Mouse (Mus musculus) skeletal muscle tissue, postnatal 0 days (tissue): ENCODE measurements around the gene Wipf2. TPM values are rescaled to one million over a fixed set of nuclear protein-coding genes. Genes with fewer than 3 reads are reported as not detected.

Experiments used
- polyA plus RNA-seq: library from polyadenylated mRNA; unstranded; fragments of >200 nt; fragmentation: Nextera tagmentation; extraction: Ambion mirVana; gene quantifications from 2 replicates; pipeline ENCODE4 v1.2.1, GENCODE M21; 2015

Wipf2 gene
- polyA plus RNA-seq, result 1.0 and 1.4 TPM in 2 replicates

GRCm38 (mm10) chr11:98863028-98863750 lies at the start of gene Wipf2:
Wipf2 (plus strand) TSS chr11:98863638.

GRCm38 (mm10) chr11:98836651-98837141 lies 26.7 kb upstream of the Wipf2 start, which contains the start of gene Rapgefl1:
Rapgefl1 (plus strand) TSS chr11:98836785.

GRCm38 (mm10) chr11:98907437-98908173 lies 44.2 kb downstream of the Wipf2 start, which contains the start of gene Cdc6:
Cdc6 (plus strand) TSS chr11:98907801.

DNA sequence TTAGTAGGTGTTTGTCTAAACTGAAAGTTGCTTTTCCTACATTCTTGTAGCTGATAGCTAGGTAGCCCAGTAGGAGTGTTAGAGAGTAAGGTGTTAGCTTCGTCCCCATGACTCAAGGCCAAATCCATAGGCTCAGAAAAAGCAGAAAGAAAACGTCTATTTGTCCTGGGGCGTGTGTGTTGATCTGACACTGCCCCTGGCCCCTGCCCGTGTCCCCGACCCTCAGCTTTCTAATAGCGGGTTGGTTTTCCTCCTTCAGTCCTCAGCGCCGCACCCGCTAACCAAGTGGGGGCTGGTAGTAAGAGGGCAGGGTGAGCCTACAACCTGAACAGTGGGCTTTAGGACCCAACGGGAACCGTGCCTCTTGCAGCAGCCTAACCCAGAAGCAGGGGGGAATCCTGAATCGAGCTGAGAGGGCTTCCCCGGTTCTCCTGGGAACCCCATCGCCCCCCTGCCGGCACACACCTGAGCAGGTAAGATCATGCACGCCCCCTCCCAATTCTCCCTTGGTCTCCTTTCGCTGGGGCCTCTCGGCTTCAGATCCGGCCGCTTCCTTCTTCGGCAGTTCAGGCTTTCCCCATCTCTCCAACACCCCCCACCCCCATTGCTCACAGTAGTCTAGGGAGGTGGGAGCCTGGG lies 64.1 kb downstream of the Wipf2 start, which contains the start of gene Rara:
TSS of gene Rara (plus strand) at position 381 of the 639 bp plus-strand sequence.

Other genes with a start within 250 kb of the Wipf2 start
- 0.40 TPM in 1 of 2 replicates, not detected in the other for gene Gm12355, start 238.0 kb upstream of the Wipf2 start, polyA plus RNA-seq
- gene Gsdma3, start 237.3 kb upstream of the Wipf2 start, polyA plus RNA-seq, result not detected in 2 replicates
- not detected in 2 replicates for gene Gsdma2, start 216.9 kb upstream of the Wipf2 start, polyA plus RNA-seq
- gene Gsdma, start 199.3 kb upstream of the Wipf2 start, polyA plus RNA-seq, result 1.4 TPM in 1 of 2 replicates, not detected in the other
- gene Psmd3, start 181.1 kb upstream of the Wipf2 start, polyA plus RNA-seq, result 148 and 160 TPM in 2 replicates
- gene Csf3, start 162.4 kb upstream of the Wipf2 start, polyA plus RNA-seq, result not detected in 2 replicates
- gene Med24, start 134.2 kb upstream of the Wipf2 start, polyA plus RNA-seq, result 23.4 and 23.6 TPM in 2 replicates
- gene Thra, start 123.0 kb upstream of the Wipf2 start, polyA plus RNA-seq, result 39.8 and 45.3 TPM in 2 replicates
- gene Nr1d1, start 88.3 kb upstream of the Wipf2 start, polyA plus RNA-seq, result 12.0 and 12.5 TPM in 2 replicates
- 15.3 TPM in 2 replicates for gene Msl1, start 68.1 kb upstream of the Wipf2 start, polyA plus RNA-seq
- gene Casc3, start 58.7 kb upstream of the Wipf2 start, polyA plus RNA-seq, result 14.2 and 15.4 TPM in 2 replicates
- gene Rapgefl1, start 26.9 kb upstream of the Wipf2 start, polyA plus RNA-seq, result 1.3 and 1.8 TPM in 2 replicates
- 2.6 and 4.5 TPM in 2 replicates for gene Cdc6, start 44.2 kb downstream of the Wipf2 start, polyA plus RNA-seq
- 23.7 and 26.3 TPM in 2 replicates for gene Rara, start 64.2 kb downstream of the Wipf2 start, polyA plus RNA-seq
- gene Gjd3, start 119.4 kb downstream of the Wipf2 start, polyA plus RNA-seq, result 0.65 and 0.69 TPM in 2 replicates
- gene Top2a, start 160.6 kb downstream of the Wipf2 start, polyA plus RNA-seq, result 35.2 and 36.7 TPM in 2 replicates
- gene Igfbp4, start 177.6 kb downstream of the Wipf2 start, polyA plus RNA-seq, result 300 and 425 TPM in 2 replicates
- 0.06 and 0.09 TPM in 2 replicates for gene Tns4, start 225.7 kb downstream of the Wipf2 start, polyA plus RNA-seq